Mouse (Mus musculus) embryonic fibroblast, embryonic 13.5 days (primary cell): Measurements from ENCODE around the gene Ssh1.

Experiments used
- CTCF ChIP-seq: IDR thresholded peaks from 2 replicates; pipeline ENCODE4 v1.5.1; 2011; ENCODE audit warnings: mild to moderate bottlenecking, control low read depth, low read length, moderate library complexity, borderline replicate concordance; ENCODE audit not compliant: insufficient read depth
- POLR2A ChIP-seq: IDR thresholded peaks from 2 replicates; pipeline ENCODE4 v1.6.1; 2011; ENCODE audit warnings: low read depth, mild to moderate bottlenecking, control low read depth, low read length, moderate library complexity

DNA sequence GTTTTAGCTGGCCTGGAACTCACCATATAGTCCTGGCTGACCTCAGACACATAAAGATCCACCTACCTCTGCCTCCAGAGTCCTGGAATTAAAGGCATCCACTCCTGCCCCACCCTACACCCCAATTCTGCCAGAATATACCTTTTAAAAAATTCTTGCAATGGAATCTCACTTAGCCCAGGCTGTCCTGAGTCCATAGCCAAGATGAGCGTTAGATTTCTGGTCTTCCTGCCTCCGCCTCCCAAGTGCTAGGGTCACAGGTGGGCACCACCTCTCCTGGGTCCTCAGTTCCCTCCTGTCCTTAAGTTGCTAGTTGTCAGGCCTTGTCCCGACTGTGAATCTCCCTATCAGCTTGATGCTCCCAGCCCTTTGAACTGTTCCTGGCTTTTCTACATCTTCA, 61.4 kb downstream of the Ssh1 start:
- TF ChIP-seq POLR2A (no peak), CTCF (no peak)
